Mouse (Mus musculus) forebrain, embryonic 12.5 days (tissue): Measurements from ENCODE around the gene Usp25. TPM values are rescaled to one million over a fixed set of nuclear protein-coding genes. Genes with fewer than 3 reads are reported as not detected.

Experiments
- ATAC-seq: fragments of 200-750 bp; cut with Nextera tagmentation; 2 replicates; pipeline ENCODE4 v1.8.0; 2017; ENCODE audit warnings: moderate TSS enrichment; ENCODE audit not compliant: low FRiP score
- H3K27ac ChIP-seq: fragments of 300-500 bp; sonication (generic); 2 replicates; pipeline ENCODE4 v1.5.1; 2016; ENCODE audit warnings: mild to moderate bottlenecking
- H3K27me3 ChIP-seq: fragments of 300-500 bp; sonication (generic); 2 replicates; pipeline ENCODE4 v1.6.1; 2016; ENCODE audit warnings: mild to moderate bottlenecking
- H3K36me3 ChIP-seq: fragments of 300-500 bp; sonication (generic); replicated peaks from 2 replicates; pipeline ENCODE4 v1.6.1; 2016; ENCODE audit warnings: mild to moderate bottlenecking
- H3K4me1 ChIP-seq: fragments of 300-500 bp; sonication (generic); 2 replicates; pipeline ENCODE4 v1.6.1; 2016
- H3K4me2 ChIP-seq: fragments of 300-500 bp; sonication (generic); 2 replicates; pipeline ENCODE4 v1.6.1; 2016; ENCODE audit warnings: mild to moderate bottlenecking, moderate library complexity
- H3K4me3 ChIP-seq: fragments of 300-500 bp; sonication (generic); replicated peaks from 2 replicates; pipeline ENCODE4 v1.5.1; 2016; ENCODE audit warnings: mild to moderate bottlenecking
- H3K9ac ChIP-seq: fragments of 300-500 bp; sonication (generic); 2 replicates; pipeline ENCODE4 v1.6.1; 2016; ENCODE audit warnings: mild to moderate bottlenecking
- H3K9me3 ChIP-seq: fragments of 300-500 bp; sonication (generic); 2 replicates; pipeline ENCODE4 v1.6.1; 2016
- WGBS: fragments of 180-500 bp; shearing (Covaris S2); methylation state at CpG from one replicate; pipeline ENCODE4 v1.1.7; 2016; 5-methylcytosine and 5-hydroxymethylcytosine counted together
- polyA plus RNA-seq: library from polyadenylated mRNA; unstranded; fragments of >200 nt; fragmentation: Nextera tagmentation; extraction: Ambion mirVana; gene quantifications from 2 replicates; pipeline ENCODE4 v1.2.1, GENCODE M21; 2016

The Usp25 gene
- polyA plus RNA-seq, 1 experiment from 2014 or later: 21.8 TPM

GRCm38 (mm10) chr16:77055519-77056159 is 42.1 kb downstream of the Usp25 start:
- Histone ChIP-seq H3K4me2 (no peak overlapping the region), H3K4me3 (no peak overlapping the region), H3K9me3 (no peaks in the 10 kb centered on the region), H3K27me3 (no peaks in the 10 kb centered on the region), H3K27ac (no peak overlapping the region), H3K4me1 (no peaks in the 10 kb centered on the region), H3K9ac (no peak overlapping the region), H3K36me3 (peaks cover 16% of the 10 kb centered on the region; the same call in 1 of the 2 replicates)
- ATAC-seq: no peak
- 86% methylated on average over 8 of the region's 8 CpGs for WGBS

GRCm38 (mm10) chr16:77056160-77056520 is 42.6 kb downstream of the Usp25 start:
- Histone ChIP-seq H3K4me1 (no peaks in the 10 kb centered on the region), H3K36me3 (peaks cover 16% of the 10 kb centered on the region; the same call in 1 of the 2 replicates), H3K9ac (no peak overlapping the region), H3K27ac (no peak overlapping the region), H3K9me3 (no peaks in the 10 kb centered on the region), H3K4me3 (no peak overlapping the region), H3K4me2 (no peak overlapping the region), H3K27me3 (no peaks in the 10 kb centered on the region)
- WGBS: 68% methylated on average over 8 of the region's 8 CpGs
- ATAC-seq: no peak

GRCm38 (mm10) chr16:77058567-77058966 is 45.1 kb downstream of the Usp25 start:
- ATAC-seq: peak; percentile 69; the same call in 1 of the 2 replicates
- peaks cover 16% of the 10 kb centered on the region; the same call in 1 of the 2 replicates for H3K36me3 ChIP-seq
- no peaks in the 10 kb centered on the region for H3K27me3 ChIP-seq
- WGBS: 54% methylated on average over 6 of the region's 6 CpGs
- H3K4me3 ChIP-seq: no peak overlapping the region
- no peak overlapping the region for H3K27ac ChIP-seq
- no peak overlapping the region for H3K4me2 ChIP-seq
- no peaks in the 10 kb centered on the region for H3K9me3 ChIP-seq
- H3K9ac ChIP-seq: no peak overlapping the region
- H3K4me1 ChIP-seq: no peaks in the 10 kb centered on the region

GRCm38 (mm10) chr16:77060166-77060565 is 46.7 kb downstream of the Usp25 start:
- Histone ChIP-seq H3K4me3 (no peak overlapping the region), H3K4me2 (no peak overlapping the region), H3K27ac (no peak overlapping the region), H3K9ac (no peak overlapping the region), H3K36me3 (peaks cover 14% of the 10 kb centered on the region; the same call in 1 of the 2 replicates), H3K9me3 (no peaks in the 10 kb centered on the region), H3K4me1 (no peaks in the 10 kb centered on the region), H3K27me3 (no peaks in the 10 kb centered on the region)
- ATAC-seq: no peak
- 89% methylated on average over 8 of the region's 8 CpGs for WGBS

GRCm38 (mm10) chr16:77063916-77064315 is 50.4 kb downstream of the Usp25 start:
- Histone ChIP-seq H3K27me3 (no peaks in the 10 kb centered on the region), H3K9ac (no peak overlapping the region), H3K36me3 (peaks cover 17% of the 10 kb centered on the region; the same call in 1 of the 2 replicates), H3K27ac (no peak overlapping the region), H3K4me1 (no peaks in the 10 kb centered on the region), H3K4me3 (no peak overlapping the region), H3K9me3 (no peaks in the 10 kb centered on the region), H3K4me2 (no peak overlapping the region)
- 76% methylated on average over 1 of the region's 1 CpGs for WGBS
- no peak for ATAC-seq

- no peak overlapping the region for H3K27ac ChIP-seq
- WGBS: 68% methylated on average over 15 of the region's 15 CpGs
- H3K36me3 ChIP-seq: peaks cover 27% of the 10 kb centered on the region
- ATAC-seq: no peak
- H3K4me3 ChIP-seq: no peak overlapping the region
- H3K9ac ChIP-seq: no peak overlapping the region
- H3K4me1 ChIP-seq: no peaks in the 10 kb centered on the region
- no peaks in the 10 kb centered on the region for H3K9me3 ChIP-seq
- H3K4me2 ChIP-seq: no peak overlapping the region
- no peaks in the 10 kb centered on the region for H3K27me3 ChIP-seq
These were observed 63.6 kb downstream of the Usp25 start for GRCm38 (mm10) chr16:77076954-77077735.

- H3K4me2 ChIP-seq: no peak overlapping the region
- no peak overlapping the region for H3K9ac ChIP-seq
- peaks cover 25% of the 10 kb centered on the region for H3K36me3 ChIP-seq
- WGBS: 94% methylated on average over 2 of the region's 2 CpGs
- H3K4me3 ChIP-seq: no peak overlapping the region
- no peaks in the 10 kb centered on the region for H3K9me3 ChIP-seq
- no peaks in the 10 kb centered on the region for H3K4me1 ChIP-seq
- H3K27me3 ChIP-seq: no peaks in the 10 kb centered on the region
- no peak for ATAC-seq
- H3K27ac ChIP-seq: no peak overlapping the region
These were observed 64.2 kb downstream of the Usp25 start for GRCm38 (mm10) chr16:77077736-77078005.

GRCm38 (mm10) chr16:77084071-77084470 is 70.6 kb downstream of the Usp25 start:
- Histone ChIP-seq H3K27ac (no peak overlapping the region), H3K4me3 (no peak overlapping the region), H3K4me2 (no peak overlapping the region), H3K36me3 (peaks cover 21% of the 10 kb centered on the region), H3K9me3 (no peaks in the 10 kb centered on the region), H3K4me1 (no peaks in the 10 kb centered on the region), H3K27me3 (no peaks in the 10 kb centered on the region), H3K9ac (no peak overlapping the region)
- no peak for ATAC-seq
- 83% methylated on average over 2 of the region's 2 CpGs for whole genome bisulfite sequencing

- ATAC-seq: no peak
- WGBS: 94% methylated on average over 3 of the region's 3 CpGs
- Histone ChIP-seq H3K9ac (no peak overlapping the region), H3K9me3 (no peaks in the 10 kb centered on the region), H3K4me2 (no peak overlapping the region), H3K36me3 (peaks cover 5% of the 10 kb centered on the region), H3K4me1 (no peaks in the 10 kb centered on the region), H3K4me3 (no peak overlapping the region), H3K27ac (no peak overlapping the region), H3K27me3 (no peaks in the 10 kb centered on the region)
These were observed 76.3 kb downstream of the Usp25 start for GRCm38 (mm10) chr16:77089806-77090205.

GRCm38 (mm10) chr16:77093526-77093925 is 80.0 kb downstream of the Usp25 start:
- H3K4me1 ChIP-seq: no peaks in the 10 kb centered on the region
- no peak overlapping the region for H3K4me3 ChIP-seq
- no peak overlapping the region for H3K27ac ChIP-seq
- no peak overlapping the region for H3K9ac ChIP-seq
- ATAC-seq: no peak
- H3K4me2 ChIP-seq: no peak overlapping the region
- peaks cover 3% of the 10 kb centered on the region for H3K36me3 ChIP-seq
- WGBS: 92% methylated on average over 9 of the region's 9 CpGs
- no peaks in the 10 kb centered on the region for H3K9me3 ChIP-seq
- H3K27me3 ChIP-seq: no peaks in the 10 kb centered on the region

GRCm38 (mm10) chr16:77095017-77095551 is 81.6 kb downstream of the Usp25 start:
- Histone ChIP-seq H3K27me3 (no peaks in the 10 kb centered on the region), H3K4me3 (no peak overlapping the region), H3K9me3 (no peaks in the 10 kb centered on the region), H3K9ac (no peak overlapping the region), H3K4me2 (no peak overlapping the region), H3K36me3 (peaks cover 3% of the 10 kb centered on the region), H3K27ac (no peak overlapping the region), H3K4me1 (peaks cover 8% of the 10 kb centered on the region; the same call in 1 of the 2 replicates)
- no peak for ATAC-seq
- 93% methylated on average over 7 of the region's 7 CpGs for WGBS

- Histone ChIP-seq H3K4me3 (no peak overlapping the region), H3K4me2 (no peak overlapping the region), H3K27me3 (no peaks in the 10 kb centered on the region), H3K4me1 (peaks cover 8% of the 10 kb centered on the region; the same call in 1 of the 2 replicates), H3K9me3 (no peaks in the 10 kb centered on the region), H3K9ac (no peak overlapping the region), H3K27ac (no peak overlapping the region), H3K36me3 (peaks cover 9% of the 10 kb centered on the region; the same call in 1 of the 2 replicates)
- WGBS: 43% methylated on average over 8 of the region's 8 CpGs
- peak; percentile 64; the same call in 1 of the 2 replicates for ATAC-seq
These were observed 85.7 kb downstream of the Usp25 start for GRCm38 (mm10) chr16:77099018-77099869.
